Mouse (Mus musculus) heart, embryonic 14.5 days (tissue): ENCODE data around the gene Ccdc39. TPM values are rescaled to one million over a fixed set of nuclear protein-coding genes. Genes with fewer than 3 reads are reported as not detected.

Source experiments
- polyA plus RNA-seq: library from polyadenylated mRNA; unstranded; fragments of >200 nt; fragmentation: Nextera tagmentation; extraction: Ambion mirVana; gene quantifications from 2 replicates; pipeline ENCODE4 v1.2.1, GENCODE M21; 2014

Ccdc39 gene
- polyA plus RNA-seq, 1 experiment from 2014 or later, result 1.2 TPM

Other genes starting within 250 kb of the Ccdc39 start
- gene Ttc14, start 44.5 kb downstream of the Ccdc39 start, polyA plus RNA-seq, result 48.9 and 52.2 TPM in 2 replicates
- 73.9 and 78.5 TPM in 2 replicates for gene Fxr1, start 175.6 kb upstream of the Ccdc39 start, polyA plus RNA-seq
- gene Dnajc19, start 237.0 kb upstream of the Ccdc39 start, polyA plus RNA-seq, result 149 TPM in 2 replicates